Mouse (Mus musculus) E14TG2a.4 (cell line): ENCODE measurements around the gene Pars2.
A peak's percentile ranks its signal among the peaks of the same experiment; 100 is the strongest.

Experiments used
- H3K27me3 ChIP-seq: 2 replicates; pipeline ENCODE4 v1.6.1; 2014; ENCODE audit warnings: low read length, control low read depth; ENCODE audit not compliant: insufficient read depth
- H3K36me3 ChIP-seq: 2 replicates; pipeline ENCODE4 v1.6.1; 2014; ENCODE audit warnings: low read length, control low read depth; ENCODE audit not compliant: insufficient read depth
- H3K4me1 ChIP-seq: replicated peaks from 2 replicates; pipeline ENCODE4 v1.6.1; 2014; ENCODE audit warnings: low read depth, low read length, control low read depth
- H3K4me3 ChIP-seq: replicated peaks from 2 replicates; pipeline ENCODE4 v1.5.1; 2014; ENCODE audit warnings: mild to moderate bottlenecking, low read length
- H3K9me3 ChIP-seq: 2 replicates; pipeline ENCODE4 v1.6.1; 2014; ENCODE audit warnings: low read length, control low read depth
- CTCF ChIP-seq: conservative IDR thresholded peaks from 2 replicates; pipeline ENCODE4 v1.5.1; 2014; ENCODE audit warnings: low read length
- NANOG ChIP-seq: IDR thresholded peaks from 2 replicates; pipeline ENCODE4 v1.6.1; 2014; ENCODE audit warnings: borderline replicate concordance, low read length, mixed read lengths
- POU5F1 ChIP-seq: IDR thresholded peaks from 2 replicates; pipeline ENCODE4 v1.6.1; 2014; ENCODE audit warnings: low read length, borderline replicate concordance

Gene Pars2

DNA sequence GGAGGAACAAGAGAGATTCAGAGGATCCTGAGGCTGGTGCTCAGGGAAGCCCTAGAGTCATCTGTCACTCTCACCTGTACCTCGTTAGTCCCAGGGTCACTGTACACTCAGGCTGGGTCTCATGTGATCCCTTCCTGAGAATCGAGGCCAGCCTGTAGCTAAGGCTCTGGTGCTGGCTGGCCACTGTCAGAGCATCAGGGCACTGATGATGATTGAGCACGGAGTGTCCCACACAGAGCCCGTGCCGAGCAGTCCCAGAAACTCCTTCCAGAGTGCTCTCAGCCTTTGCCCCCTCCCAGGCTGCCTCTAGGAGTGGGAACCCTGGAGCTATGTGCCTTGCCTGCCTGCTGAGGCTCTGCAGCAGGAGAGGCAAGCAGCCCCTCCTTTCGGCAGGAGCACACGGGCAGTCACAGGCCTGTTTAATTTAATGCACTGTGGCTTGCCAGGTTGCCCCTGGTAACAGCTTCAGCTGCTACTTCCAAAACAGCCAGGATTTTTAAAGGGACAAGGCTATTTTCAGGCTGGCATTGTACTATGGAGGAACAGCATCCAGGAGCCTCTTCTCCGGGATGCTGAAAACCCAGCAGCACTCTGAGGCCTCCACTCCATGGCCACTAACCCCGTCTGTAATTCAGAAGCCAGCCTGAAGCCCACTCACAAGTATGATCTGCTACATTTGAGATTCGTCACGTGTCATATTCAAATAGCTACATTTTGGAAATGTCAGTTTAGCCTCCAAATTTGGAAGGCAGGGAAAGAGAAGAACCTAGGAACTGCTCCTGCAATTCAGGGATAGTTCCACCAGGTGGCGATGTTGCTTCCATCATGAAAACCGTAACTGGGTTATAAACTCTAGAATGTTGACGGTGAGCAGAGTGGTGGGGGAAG is 20.3 kb upstream of the Pars2 start:
- H3K36me3 ChIP-seq, result no peaks in the 10 kb centered on the region
- TF ChIP-seq POU5F1 (no peak), NANOG (no peak), CTCF (peak; percentile 96)
- peaks cover 18% of the 10 kb centered on the region; the same call in 1 of the 2 replicates for H3K27me3 ChIP-seq
- H3K9me3 ChIP-seq, result no peaks in the 10 kb centered on the region
- no peak overlapping the region for H3K4me3 ChIP-seq
- peaks cover 48% of the 10 kb centered on the region for H3K4me1 ChIP-seq

DNA sequence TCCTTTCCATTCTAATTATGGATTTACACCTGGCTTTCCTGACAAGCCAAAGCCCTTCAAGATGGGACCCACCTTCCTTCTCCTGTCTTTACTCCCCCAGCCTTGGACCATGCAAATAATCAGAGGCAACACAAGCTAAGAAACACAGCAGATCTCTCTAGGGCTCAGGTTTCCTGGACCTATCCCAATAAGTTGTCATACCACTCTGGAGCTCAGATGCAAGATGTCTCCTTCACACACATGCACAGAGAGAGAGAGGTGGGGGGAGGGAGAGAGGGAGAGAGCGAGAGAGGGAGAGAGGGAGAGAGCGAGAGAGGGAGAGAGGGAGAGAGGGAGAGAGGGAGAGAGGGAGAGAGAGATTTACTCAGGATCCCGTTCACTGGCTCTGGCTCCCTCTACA is 18.6 kb upstream of the Pars2 start:
- Histone ChIP-seq H3K4me1 (peaks cover 44% of the 10 kb centered on the region), H3K27me3 (peaks cover 15% of the 10 kb centered on the region; the same call in 1 of the 2 replicates), H3K4me3 (no peak overlapping the region), H3K36me3 (no peaks in the 10 kb centered on the region), H3K9me3 (no peaks in the 10 kb centered on the region)
- no peak for TF ChIP-seq NANOG

DNA sequence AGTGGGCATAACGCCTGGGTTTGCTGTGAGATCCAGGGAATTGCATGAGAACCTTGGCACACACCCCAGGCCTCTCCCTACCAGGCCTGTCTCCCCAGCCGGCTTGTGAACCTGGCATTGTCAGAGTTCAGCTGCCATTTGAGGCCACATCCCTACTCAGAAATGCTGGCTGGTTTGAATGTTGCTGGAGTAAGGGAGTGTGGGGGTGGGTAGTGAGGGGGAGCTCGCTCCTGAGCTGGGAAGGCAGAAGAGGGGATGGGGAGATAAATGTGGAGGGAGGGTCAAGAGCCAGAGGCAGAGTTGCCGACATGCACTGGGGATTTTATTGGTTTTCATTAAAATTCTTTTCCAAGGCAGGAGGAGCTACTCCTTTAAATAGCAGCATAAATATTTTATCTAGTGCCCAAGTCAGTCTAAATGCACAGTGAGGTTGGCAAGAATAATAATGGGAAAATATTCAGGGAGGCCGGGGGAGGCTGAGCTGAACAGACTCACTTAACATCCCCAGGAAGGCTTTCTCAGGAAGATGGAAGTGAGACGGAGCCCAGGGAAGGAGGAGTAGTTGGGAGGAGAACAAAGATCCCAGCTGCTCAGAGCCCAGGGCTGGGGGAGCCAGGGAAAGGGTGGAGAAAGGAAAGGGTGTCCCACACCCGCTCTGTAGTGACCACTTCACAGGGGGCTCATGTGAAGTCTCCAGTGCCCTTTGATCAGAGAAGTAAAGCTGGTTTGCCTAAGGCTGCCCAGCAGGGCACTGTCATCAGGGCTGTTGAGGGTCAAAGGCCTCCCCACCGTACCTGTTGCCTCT is 17.4 kb upstream of the Pars2 start:
- Histone ChIP-seq H3K9me3 (no peaks in the 10 kb centered on the region), H3K27me3 (peaks cover 13% of the 10 kb centered on the region; the same call in 1 of the 2 replicates), H3K4me1 (peaks cover 33% of the 10 kb centered on the region), H3K4me3 (no peak overlapping the region), H3K36me3 (no peaks in the 10 kb centered on the region)
- TF ChIP-seq CTCF (no peak), POU5F1 (no peak), NANOG (no peak)

DNA sequence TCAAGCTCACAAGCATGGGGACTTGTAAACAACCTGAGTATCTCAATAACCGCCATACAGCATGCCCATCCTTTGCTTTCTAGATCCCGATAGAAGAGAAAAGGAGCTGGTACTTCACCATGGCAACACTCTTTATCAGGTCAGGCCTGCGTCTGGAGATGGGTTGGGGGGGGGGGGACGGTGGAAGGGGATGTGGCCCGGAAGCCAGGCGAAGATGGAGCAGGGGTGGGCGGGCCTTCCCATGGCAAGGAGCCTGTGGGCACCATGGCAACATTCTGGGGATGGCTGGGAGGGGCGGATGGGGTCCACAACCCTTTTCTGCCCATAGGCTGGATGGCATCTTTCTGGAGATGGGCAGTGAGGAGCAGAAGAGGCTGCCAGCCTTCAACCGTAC is 16.8 kb upstream of the Pars2 start:
- Histone ChIP-seq H3K9me3 (no peaks in the 10 kb centered on the region), H3K4me3 (no peak overlapping the region), H3K36me3 (no peaks in the 10 kb centered on the region), H3K4me1 (peaks cover 33% of the 10 kb centered on the region), H3K27me3 (peaks cover 19% of the 10 kb centered on the region)
- TF ChIP-seq POU5F1 (no peak), NANOG (no peak), CTCF (no peak)

DNA sequence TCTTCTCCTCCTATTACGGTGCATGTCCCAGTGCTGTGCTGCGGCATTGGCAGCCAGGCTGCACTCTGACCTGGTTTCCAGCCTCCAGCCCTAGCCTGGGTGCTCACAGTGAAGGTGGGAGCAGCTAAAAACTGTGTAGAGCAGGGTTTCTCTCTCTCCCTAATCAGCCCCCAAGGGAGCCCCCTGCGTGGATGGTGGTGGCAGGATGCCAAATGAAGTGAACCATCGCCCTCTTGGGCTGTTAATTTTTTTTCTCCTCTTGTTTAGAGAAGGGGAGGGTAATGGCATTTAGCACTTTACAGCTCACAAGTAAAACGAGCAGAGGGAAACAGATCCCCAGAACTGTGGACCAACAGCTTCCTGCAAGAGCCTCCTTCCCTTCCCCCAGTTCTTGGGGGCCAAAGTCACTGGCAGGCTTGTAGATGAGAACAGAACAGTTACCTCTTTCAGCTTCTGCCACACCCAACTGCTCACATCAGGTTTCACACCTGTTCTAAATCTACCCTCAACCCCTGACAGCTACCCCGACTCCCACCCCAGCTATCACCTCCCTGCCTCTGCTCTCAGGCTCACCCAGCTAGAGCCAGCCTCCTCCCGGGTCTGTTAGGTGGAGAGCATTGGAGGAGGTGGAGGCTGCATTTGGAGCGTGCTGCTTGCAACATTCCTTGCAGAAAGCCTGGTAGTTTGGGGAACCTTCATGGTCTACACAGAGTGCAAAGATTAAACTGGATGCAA is 7.2 kb upstream of the Pars2 start:
- Histone ChIP-seq H3K4me1 (peaks cover 17% of the 10 kb centered on the region), H3K9me3 (peaks cover 8% of the 10 kb centered on the region; the same call in 1 of the 2 replicates), H3K27me3 (peaks cover 16% of the 10 kb centered on the region), H3K36me3 (no peaks in the 10 kb centered on the region), H3K4me3 (no peak overlapping the region)
- TF ChIP-seq CTCF (no peak), NANOG (no peak), POU5F1 (no peak)

DNA sequence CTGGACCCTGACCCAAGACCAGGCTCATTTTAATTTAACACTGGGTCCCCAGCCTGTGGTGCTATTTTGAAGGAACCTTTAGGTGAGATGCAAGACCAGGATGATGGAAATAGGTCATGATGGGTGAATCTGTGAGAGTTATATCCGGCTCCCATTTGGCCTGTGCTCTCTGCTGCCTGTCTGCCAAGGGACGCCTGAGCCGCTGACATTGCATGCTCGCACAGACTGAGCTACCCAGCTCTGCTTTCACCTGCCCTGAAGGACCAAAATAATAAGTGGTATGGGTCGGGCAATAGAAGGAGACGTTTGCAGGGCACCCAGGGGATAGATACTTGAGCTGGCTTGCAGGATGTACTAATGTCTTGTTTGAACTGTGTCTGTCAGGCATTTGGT is 6.7 kb upstream of the Pars2 start:
- Histone ChIP-seq H3K9me3 (peaks cover 8% of the 10 kb centered on the region; the same call in 1 of the 2 replicates), H3K4me3 (no peak overlapping the region), H3K4me1 (peaks cover 17% of the 10 kb centered on the region), H3K27me3 (peaks cover 10% of the 10 kb centered on the region), H3K36me3 (no peaks in the 10 kb centered on the region)
- no peak for TF ChIP-seq CTCF

DNA sequence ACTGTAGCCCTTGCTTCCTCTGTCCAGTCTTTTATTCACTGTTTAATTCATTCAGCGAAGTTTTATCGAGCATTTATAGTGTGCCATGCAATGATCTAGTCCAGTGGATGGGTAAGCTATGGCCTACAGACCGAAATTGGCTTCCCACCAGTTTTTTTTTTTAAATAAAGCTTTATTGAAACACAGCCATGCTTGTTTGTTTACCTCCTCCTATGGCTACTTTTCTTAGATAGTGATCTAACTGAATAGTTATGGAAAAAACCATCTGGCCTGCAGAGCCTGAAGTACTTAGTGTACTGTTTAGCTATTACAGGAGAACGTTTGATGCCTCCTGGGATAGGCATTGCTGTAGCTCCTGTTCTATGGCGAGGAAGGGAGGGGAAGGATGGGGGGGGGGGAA is 5.1 kb upstream of the Pars2 start:
- no peak for TF ChIP-seq POU5F1
- TF ChIP-seq CTCF, result no peak
- no peak for TF ChIP-seq NANOG

DNA sequence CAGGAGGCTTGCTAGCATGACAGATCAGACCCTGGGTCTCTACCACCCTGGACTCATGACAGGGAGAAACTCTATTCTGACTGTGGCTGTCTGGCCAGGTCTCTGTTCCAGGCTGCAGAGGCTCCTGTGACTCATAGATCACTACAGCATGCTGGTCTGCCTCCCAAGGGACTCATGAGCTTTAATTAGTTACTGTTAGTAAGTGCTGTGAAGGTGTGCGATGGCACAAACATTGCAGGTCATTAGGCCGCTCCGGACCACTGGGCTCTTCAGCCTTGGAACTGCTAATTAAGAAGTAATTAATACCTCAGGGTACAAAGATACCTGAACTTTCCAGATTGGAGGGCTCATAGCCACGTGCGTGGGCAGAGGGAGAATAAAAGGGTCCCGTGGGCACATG is 3.7 kb upstream of the Pars2 start:
- Histone ChIP-seq H3K9me3 (no peaks in the 10 kb centered on the region), H3K27me3 (peaks cover 5% of the 10 kb centered on the region; the same call in 1 of the 2 replicates), H3K36me3 (no peaks in the 10 kb centered on the region), H3K4me1 (peaks cover 27% of the 10 kb centered on the region), H3K4me3 (no peak overlapping the region)
- TF ChIP-seq POU5F1 (no peak), CTCF (no peak), NANOG (no peak)

More for the DNA sequence above, 5.1 kb upstream of the Pars2 start:
- peaks cover 8% of the 10 kb centered on the region; the same call in 1 of the 2 replicates for H3K9me3 ChIP-seq
- H3K4me3 ChIP-seq, result no peak overlapping the region
- H3K27me3 ChIP-seq, result peaks cover 5% of the 10 kb centered on the region; the same call in 1 of the 2 replicates
- H3K36me3 ChIP-seq, result no peaks in the 10 kb centered on the region
- H3K4me1 ChIP-seq, result peaks cover 18% of the 10 kb centered on the region
